Mouse (Mus musculus): ENCODE results near the gene Ascl2.

DNA sequence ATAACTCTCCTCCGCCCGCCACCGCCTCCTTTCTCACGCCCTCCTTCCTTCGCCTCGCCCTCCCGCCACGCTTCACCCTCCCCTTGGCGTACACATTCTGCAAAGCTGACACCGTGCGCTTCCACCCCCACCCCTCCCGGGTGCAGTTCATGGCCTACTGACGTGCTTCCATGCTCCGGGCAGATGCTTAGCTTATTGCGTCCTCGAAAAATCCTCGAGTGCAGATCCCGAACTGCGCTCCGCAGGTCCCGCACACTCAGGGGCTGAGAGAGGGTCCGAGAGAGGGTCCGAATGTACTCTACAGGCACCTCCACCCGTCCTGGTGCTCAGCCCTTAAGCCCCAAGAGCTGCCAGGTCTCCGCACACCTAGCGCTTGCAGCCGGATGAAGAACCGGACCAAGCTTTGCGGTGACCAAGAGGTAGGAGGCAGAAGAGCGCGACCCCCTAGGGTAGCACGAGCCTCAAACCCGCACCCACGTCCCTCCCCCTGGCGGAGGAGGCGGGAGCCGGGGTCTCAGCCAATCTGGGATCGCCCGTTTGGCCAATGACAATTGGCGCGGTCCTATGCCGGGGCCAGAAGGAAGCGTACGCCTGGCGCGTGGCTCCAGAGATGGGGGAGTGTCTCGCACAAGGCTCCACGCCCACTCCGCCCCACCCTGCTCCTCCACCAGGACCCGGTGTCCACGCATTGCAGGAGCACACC lies at the start of gene Ascl2:
- TF ChIP-seq CTCF (IDR thresholded peaks at IDR 0.05; ENCODE audit: low read depth) = no peak
- TF ChIP-seq EP300 (IDR thresholded peaks at IDR 0.05; ENCODE audit: low read depth) = no peak

All from liver, postnatal 0 days (tissue).